Mouse (Mus musculus) lung, postnatal 0 days (tissue): Measurements from ENCODE around the gene Vps50.

Experiments used
- CTCF ChIP-seq: IDR thresholded peaks from 2 replicates; pipeline ENCODE4 v1.5.1; 2016; ENCODE audit warnings: antibody characterized with exemption, mild to moderate bottlenecking
- EP300 ChIP-seq: IDR thresholded peaks from 2 replicates; pipeline ENCODE4 v1.6.1; 2016; ENCODE audit warnings: antibody characterized with exemption, mild to moderate bottlenecking, control low read depth

DNA sequence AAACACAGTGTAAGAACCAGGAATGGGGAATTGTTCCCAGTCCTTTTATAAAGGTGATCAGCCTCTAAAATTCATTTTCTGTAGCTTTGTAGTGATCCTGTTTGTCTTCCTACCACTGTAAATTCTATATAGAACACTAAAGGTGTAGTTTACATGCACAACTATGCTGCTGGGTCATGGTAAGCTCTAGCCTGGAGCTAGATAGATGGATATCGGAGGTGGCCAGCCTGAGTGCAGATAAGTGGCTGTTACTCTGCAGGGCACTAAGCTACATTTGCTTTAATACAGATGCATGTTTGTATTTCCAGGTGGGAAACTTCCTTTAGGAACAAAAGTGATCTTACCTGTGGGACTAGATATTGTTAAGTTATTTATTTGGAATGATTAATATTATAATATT is 51.8 kb downstream of the Vps50 start:
- TF ChIP-seq EP300 = no peak
- no peak for TF ChIP-seq CTCF
